Mouse (Mus musculus) common myeloid progenitor, adult 5-6 weeks (primary cell): ENCODE measurements at regions not wholly inside any gene's neighbourhood (a gene's known extent, or its start where the extent isn't known, plus 50 kb on each side); places are given as distances from the start of the nearest gene placed in this dataset.
A peak's percentile ranks its signal among the peaks of the same experiment; 100 is the strongest.

Experiments
- ATAC-seq: replicated peaks from 2 replicates; pipeline ENCODE4 v1.8.0; 2016; ENCODE audit warnings: low read depth, mild to moderate bottlenecking, moderate TSS enrichment, inconsistent platforms; ENCODE audit not compliant: poor library complexity, severe bottlenecking

- ATAC-seq: peak; percentile 81
Observed at GRCm38 (mm10) chr1:77202948-77203347, 311.9 kb downstream of the Epha4 start.

GRCm38 (mm10) chr1:77206535-77206934 lies 308.4 kb downstream of the Epha4 start:
- no peak for ATAC-seq

GRCm38 (mm10) chr1:77209395-77209794 lies 305.5 kb downstream of the Epha4 start:
- ATAC-seq: no peak

DNA sequence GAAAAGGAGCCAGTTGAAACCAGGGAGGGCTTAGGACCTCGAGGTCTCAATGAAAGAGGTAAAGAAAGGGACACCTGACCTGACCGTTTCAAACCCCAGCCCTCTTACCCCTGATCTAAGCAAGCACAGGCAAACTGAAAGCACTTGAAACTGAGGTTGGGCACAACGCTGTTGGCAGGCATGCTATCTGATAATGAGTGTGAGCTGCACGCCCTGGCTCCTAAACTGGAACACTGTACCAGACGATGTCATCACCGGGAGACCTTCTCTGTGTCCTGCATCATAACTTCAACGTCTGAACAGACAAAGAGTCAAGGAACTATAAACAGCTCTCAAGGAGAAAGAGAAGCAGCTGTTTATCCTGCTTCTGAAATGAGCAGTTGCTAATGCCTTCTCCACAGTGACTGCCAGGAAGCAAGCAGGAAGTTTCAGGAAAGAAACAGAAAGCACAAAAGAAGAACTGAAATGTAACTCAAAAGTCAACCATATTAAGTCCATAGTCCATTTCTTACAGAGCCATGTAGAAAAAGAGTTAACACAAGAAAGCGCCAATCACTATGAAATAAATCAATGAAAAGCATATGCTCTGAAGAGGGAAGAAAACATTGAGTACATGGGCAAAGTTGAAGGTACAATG lies 301.3 kb downstream of the Epha4 start:
- ATAC-seq: peak; percentile 84

- no peak for ATAC-seq
Observed at GRCm38 (mm10) chr1:77219488-77220321, 295.2 kb downstream of the Epha4 start.

DNA sequence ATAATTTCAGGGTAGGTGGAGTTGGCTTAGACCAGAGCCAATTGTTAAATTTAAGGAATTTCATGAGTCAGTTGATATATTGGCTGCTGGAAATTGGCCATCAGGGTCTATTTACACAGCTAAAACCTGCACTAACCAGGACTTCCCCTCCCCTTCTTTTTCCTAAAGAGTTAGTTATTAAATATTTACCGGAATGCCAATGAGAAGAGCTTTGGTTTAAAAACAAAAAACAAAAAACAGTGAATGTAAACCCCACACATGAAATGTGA lies 294.6 kb downstream of the Epha4 start:
- no peak for ATAC-seq

DNA sequence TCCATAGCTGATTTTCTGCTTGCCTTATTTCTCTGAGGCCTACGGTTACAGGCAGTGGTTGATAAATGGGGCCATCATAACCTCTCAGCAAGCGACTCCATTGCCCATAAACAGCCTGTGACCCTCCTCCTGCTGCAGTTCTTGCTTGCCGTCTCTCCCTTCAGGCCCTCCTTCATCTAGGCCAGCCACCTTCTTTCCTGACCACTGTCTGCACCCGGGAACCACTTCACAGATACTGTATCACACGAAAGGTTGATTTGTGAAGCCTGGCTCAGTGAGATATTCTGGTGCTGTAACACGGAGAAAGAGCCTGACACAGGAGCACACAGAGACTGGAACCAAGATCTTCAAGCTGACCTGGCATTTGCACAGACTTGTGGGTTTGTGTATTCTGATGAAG lies 294.1 kb downstream of the Epha4 start:
- ATAC-seq: peak; percentile 39

GRCm38 (mm10) chr1:77221900-77222299 lies 293.0 kb downstream of the Epha4 start:
- no peak for ATAC-seq

GRCm38 (mm10) chr1:77226546-77226945 lies 288.3 kb downstream of the Epha4 start:
- ATAC-seq: no peak

DNA sequence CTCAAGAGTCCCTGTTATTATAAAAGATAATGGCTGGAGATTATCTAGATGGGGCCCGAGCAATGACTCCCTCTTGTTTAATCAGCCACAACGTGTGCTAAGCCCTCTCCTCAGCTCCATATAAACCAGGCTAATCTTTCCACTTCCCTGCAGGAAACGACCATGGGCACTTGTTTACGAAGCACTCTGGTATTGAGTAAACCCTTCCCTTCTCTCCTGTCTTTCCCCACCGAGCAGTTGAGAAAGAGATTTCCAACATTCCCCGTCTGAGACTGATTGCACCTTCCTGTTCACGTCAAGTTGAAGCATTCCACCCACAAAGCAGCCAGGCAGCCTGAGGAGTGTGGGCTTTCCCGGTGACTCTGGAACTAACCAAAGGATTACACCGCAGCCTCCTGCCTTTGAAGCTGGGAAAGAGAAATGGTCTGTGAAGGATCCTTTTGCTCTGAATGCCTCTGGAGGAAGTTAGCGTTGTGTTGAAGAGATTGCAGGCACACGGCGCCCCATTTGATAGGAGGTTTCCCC lies 287.8 kb downstream of the Epha4 start:
- ATAC-seq: peak; percentile 65

DNA sequence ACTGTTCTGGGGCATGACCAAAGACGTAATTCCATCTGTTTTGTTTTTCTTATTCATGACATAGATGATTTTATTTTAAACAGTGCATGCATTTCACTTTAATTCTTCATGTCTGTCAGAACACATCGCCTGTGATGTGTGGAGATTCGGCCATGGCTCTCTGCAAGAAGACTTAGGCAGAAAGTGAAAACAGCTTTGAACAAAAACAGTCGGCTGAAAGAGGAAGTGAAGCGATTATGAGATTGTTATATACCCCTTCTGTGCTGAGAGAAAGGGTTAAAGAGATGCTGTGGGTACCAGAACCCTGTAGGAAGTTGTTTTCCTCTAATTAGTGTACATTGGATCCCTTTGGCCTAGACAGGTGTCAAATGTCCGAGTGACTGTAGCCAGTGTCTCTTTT lies 287.1 kb downstream of the Epha4 start:
- peak; percentile 76 for ATAC-seq

GRCm38 (mm10) chr1:77229561-77229960 lies 285.3 kb downstream of the Epha4 start:
- no peak for ATAC-seq

- no peak for ATAC-seq
Observed at GRCm38 (mm10) chr1:77233010-77233409, 281.9 kb downstream of the Epha4 start.

- no peak for ATAC-seq
Observed at GRCm38 (mm10) chr1:77244642-77245041, 270.2 kb downstream of the Epha4 start.

DNA sequence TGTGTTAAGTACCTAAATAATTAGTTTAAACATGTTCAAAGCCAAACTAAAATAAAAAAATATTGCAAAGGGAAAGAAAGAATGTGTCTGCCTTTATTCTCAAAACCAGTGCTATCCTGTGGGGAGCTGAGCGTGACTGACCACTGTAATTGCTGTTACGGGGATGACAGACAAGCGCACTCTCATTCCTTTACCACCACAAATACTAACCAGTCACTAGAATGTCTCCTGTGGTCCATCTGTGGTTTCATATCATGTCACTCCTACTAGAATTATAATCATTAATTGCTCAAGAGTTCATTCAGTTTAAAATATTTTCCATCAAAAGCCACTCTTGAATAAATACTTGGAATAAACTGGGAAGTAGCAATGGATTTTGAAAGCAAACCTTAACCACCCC lies 268.8 kb downstream of the Epha4 start:
- ATAC-seq: no peak

- no peak for ATAC-seq
Observed at GRCm38 (mm10) chr1:77254276-77254675, 260.6 kb downstream of the Epha4 start.

DNA sequence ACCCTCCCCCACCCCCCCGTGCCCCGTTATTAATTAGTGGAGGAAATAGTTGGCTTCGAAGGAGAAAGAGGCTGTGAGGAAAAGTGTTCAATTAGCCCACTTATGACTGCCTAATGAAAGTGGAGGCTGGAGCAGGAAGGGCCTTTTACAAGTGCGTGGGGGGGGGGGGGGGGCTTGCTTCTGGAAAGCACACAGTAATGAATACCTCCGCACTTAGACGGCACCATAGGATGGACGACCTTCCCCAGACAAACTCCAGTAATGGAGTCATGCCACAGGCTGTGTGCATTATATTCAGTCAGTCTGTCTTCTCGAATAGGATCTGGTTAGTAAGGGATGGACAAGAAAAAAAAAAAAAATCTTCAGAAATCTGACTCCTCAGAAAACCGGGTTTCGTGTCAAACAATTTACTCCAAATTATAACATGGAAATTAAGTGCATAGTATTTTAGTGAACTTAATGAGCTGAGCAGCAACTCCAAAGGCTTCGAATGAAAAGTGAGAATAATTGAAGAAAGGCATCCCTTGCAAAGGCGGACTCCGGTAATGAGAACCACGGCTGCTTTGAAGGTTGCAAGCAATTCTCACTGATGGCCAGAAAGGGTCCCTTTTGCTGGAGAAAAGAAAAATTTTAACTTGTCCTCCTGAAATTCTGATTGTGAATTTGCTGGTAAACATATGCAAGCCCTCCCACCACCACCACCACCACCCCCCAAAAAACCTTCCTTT lies 258.6 kb downstream of the Epha4 start:
- ATAC-seq: no peak

DNA sequence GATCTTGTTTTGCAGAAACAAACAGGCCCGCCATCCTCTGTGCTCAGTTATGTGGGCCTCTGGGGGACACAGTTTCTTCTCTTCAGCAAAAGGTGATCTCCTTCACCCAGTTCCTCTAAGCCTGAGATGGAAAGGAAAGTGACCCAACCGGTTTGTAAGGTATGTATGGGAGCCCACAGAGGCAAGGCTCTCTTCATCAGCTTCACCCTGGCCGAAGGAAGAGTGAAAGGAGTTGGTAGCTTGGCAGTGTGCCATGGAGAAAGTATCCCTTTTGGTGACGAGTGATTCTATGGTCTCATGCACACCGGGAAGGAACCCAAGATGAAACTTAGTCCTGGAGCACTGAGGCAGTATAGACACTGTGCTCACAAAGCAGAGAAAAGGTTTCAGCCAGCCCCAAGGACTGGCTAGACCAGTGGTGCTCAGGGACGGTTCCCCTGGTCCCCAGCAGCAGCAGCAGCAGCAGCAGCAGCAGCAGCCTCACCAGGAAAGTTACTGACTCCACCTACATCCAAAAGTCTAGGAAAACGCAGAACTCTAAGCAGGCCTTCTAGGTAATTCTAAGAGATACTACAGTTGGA lies 256.1 kb downstream of the Epha4 start:
- no peak for ATAC-seq

GRCm38 (mm10) chr1:77259789-77260188 lies 255.1 kb downstream of the Epha4 start:
- ATAC-seq: no peak

- no peak for ATAC-seq
Observed at GRCm38 (mm10) chr1:77261678-77262077, 253.2 kb downstream of the Epha4 start.

DNA sequence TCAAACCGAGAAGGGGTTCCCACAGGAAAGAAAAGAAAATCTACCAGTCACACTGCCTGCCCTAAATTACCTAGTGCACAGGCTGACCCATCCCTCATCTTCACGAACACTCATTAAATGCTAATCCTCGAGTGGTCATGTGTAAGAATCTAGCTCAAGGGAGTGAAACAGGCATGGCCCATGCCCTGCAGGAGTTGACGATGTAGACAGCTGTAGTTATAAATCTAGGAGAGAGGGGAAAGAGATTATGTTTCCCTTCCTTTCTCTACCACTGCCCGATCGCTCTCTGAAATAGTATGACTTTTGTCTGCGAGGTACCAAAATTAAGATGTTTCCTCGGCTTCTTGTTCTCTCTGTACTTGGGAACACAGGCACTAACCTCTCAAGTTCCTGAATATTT lies 249.2 kb downstream of the Epha4 start:
- ATAC-seq: no peak
